Mouse (Mus musculus): Measurements from ENCODE around the gene Ppp1r12a. TPM values are rescaled to one million over a fixed set of nuclear protein-coding genes. Genes with fewer than 3 reads are reported as not detected.

Ppp1r12a gene
- 55.4 and 60.2 TPM in 2 replicates for polyA plus RNA-seq (2015; fragmentation: Nextera tagmentation; extraction: Ambion mirVana)

GRCm38 (mm10) chr10:108161261-108162256, at the start of gene Ppp1r12a:
Gene Ppp1r12a, plus strand, starts transcription at chr10:108162193.

DNA sequence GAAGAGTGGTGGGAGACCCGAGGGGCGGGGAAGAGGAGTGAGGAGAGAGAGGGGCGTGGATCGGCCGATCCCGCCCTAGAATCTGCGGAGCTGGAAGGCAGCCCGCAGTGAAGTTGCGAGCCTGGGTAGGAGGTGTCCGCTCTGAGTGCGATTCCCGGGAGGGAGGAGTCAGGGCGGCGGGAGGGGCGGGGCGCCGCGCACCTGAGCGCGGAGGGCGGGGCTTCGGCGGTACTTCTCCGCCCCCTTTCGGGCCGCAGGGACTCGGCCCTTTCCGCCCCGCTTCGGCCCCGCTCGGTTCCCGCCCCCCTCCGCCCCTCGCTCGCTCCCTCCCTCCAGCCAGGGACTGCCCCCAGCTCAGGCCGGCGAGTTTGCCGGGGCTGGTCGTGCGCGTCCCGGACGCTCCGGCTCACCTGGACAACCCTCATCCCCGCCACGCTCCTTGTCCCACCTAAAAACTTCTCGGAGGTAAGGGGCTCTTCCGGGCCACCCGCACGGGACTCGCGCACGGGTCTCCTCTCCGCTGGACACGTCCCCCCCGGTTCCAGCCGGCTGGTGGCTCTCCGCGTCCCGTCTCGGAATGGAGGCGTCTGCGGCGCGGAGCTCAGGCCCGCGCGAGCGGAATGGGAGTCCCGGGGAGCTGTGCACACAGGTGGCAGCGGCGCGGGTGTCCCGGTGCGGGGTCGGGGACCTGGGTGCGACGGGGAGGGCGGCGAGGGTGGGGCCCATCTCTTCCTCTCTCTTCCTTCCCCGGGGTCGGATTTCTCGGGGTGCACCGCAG, 170.0 kb downstream of the Ppp1r12a start, which contains the start of gene Pawr:
Gene Pawr (plus strand): TSS at position 338 of the 778 bp plus-strand sequence.

Other genes with a start within 250 kb of the Ppp1r12a start
- gene Pawr, start 169.9 kb downstream of the Ppp1r12a start, polyA plus RNA-seq (2015; fragmentation: Nextera tagmentation; extraction: Ambion mirVana) = 3.1 and 4.2 TPM in 2 replicates